Mouse (Mus musculus) kidney, postnatal 10 days (tissue): ENCODE measurements around the gene Vmn1r189.
"Not testable (repeated sequence)": the region's sequence is repeated elsewhere in the genome, so short reads cannot be mapped to it uniquely, and the experiment has no call there.

Source experiments
- DNase-seq: peaks from one replicate; pipeline ENCODE4 v3.0.0; 2021; ENCODE audit warnings: mixed read lengths

The Vmn1r189 gene

GRCm38 (mm10) chr13:22105724-22106123, at the start of gene Vmn1r189:
Vmn1r189 (minus strand) TSS chr13:22105824.
- DNase-seq: not testable (repeated sequence)

- DNase-seq: not testable (repeated sequence)
Measured at GRCm38 (mm10) chr13:22136495-22137293, 31.1 kb upstream of the Vmn1r189 start.

- not testable (repeated sequence) for DNase-seq
Measured at GRCm38 (mm10) chr13:22084140-22084539, 21.5 kb downstream of the Vmn1r189 start, which contains the start of gene Vmn1r188. Vmn1r188 (plus strand) TSS chr13:22084440.

- DNase-seq: no peak
Measured at GRCm38 (mm10) chr13:22063468-22063867, 42.2 kb downstream of the Vmn1r189 start.

- no peak for DNase-seq
Measured at GRCm38 (mm10) chr13:22061422-22061821, 44.2 kb downstream of the Vmn1r189 start.

GRCm38 (mm10) chr13:22053754-22054153, 51.9 kb downstream of the Vmn1r189 start:
- no peak for DNase-seq

- no peak for DNase-seq
Measured at GRCm38 (mm10) chr13:22051523-22051859, 54.1 kb downstream of the Vmn1r189 start.

- peak; percentile 95 for DNase-seq
Measured at GRCm38 (mm10) chr13:22050591-22051522, 54.8 kb downstream of the Vmn1r189 start.
